Mouse (Mus musculus): Measurements from ENCODE around the gene Rnf20.
"Not testable (repeated sequence)": the region's sequence is repeated elsewhere in the genome, so short reads cannot be mapped to it uniquely, and the experiment has no call there.

The Rnf20 gene

DNA sequence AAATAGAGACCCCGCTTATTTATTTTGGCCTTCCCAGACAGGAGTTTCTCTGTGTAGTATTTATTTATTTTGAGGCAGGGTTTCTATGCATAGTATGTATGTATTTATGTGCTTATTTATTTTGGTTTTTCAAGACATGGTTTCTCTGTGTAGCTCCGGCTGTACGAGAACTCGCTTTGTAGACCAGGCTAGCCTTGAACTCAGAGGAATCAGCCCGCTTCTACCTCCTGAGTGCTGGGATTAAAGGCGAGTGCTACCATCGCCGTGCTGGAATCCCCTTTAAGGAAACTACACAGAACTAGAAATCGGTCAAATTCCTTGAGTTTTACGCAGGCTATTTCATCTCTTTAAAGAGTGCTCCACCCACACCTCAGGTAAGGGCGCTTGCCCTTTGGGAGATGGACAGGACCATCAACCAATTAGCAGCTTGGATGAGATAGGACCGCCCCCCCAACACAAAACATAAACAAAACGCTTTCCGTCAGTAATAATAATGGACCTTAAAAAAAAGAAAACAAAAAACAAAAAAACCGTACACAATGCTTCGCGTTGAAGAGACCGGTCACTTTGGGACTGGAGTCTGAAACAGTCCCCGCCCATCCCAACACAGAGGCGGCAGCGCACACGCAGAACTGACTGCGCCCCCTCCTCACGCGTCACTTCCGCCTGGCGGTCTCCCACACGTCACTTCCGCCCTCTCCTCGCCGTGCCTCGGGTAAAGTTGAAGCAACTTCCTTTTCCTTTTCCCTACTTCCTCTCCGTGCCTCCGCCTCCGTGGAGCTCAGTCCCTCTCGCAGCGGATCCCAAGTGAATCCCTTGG is at the start of gene Rnf20:
Rnf20 (plus strand) TSS at position 688 of the 820 bp plus-strand sequence.
- DNase-seq (ENCODE audit: low read depth, low spot score) = peak; percentile 98

DNA sequence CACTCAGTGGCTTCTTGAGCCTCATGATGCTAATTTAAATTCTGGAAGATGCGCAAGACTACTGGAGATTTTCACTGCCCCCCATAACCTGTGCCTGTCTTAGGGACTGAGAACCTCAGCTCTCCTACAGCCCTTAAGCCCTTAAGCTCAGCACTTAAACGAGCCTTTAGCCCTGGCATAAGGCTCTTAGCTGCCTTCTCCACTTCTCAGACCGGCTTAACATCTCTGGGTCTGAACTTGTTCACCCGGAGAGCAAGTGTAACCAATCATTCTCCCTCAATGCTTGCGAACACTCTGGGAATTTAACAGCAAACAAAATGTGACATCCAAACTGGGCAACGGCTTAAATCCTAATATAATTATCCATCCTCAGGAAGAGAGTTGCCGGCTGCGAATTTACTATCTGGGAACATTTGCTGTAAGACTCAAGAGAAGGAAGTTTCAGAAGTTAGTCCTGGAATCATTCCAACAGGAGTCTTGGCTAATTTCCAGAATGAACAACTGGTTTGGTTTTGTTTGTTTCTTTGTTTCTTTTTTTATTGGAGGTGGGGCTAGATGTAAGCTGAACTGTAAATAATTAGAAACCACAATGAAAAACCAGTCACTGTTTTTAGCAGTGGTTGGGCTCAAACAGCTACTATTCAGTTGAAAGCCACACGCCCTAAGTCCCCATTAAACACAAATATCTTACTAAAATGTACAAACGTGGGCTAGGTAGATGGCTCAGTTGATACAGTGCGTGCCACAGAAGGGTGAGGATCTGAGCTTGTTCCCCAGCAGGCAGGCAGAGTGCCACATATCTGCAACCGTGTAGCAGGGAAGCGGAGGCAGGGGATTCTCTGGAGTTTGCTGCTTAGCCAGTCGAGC is 47.6 kb upstream of the Rnf20 start:
- no peak for DNase-seq (ENCODE audit: low read depth, low spot score)

DNA sequence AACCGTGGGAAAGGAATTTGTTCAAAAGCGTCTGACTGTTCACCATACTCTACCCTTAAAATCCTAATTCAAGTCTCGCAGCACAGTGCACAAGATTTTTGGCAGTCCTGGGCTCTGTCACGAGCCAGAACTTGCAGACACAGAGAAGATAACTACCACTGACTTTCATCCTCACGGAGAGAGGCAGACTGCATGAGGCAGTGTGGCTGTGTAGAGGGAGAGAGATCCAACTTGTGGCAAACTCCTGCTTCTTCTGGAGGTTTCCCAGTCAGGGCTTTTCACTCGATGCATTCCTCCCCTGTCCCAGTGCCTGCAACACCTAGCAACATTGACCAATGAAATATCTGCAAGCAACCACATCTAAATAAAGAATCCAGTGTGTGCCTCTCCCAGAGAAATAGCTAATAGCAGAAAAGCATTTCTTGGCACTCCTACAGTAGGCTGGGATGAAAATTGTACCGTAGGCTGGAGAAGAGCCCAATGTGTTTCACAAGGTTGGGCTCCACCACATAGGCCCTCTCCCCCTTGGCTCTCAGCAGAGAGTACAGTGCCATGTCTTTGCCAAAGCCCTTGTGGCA is 46.2 kb upstream of the Rnf20 start:
- DNase-seq (ENCODE audit: low read depth, low spot score) = no peak

DNA sequence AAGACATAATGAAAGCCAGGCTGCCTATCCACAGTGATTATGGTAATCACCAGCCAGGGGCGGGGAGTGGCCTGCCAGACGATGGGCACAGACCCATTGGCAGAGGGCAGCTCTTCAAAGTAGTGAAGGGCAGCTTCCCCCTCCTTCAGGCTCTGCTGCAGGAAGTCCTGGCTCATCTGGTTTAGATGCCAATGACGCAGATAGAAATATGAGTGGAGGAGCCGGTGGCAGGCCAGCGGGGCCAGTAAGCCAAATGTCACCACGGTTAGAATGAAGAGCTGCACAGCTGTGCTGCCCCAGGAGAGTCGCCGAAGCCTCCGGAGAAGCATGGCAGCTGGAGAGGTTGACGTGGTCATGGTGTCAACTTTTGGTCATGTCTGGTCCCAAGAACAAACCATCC is 45.0 kb upstream of the Rnf20 start:
- no peak for DNase-seq (ENCODE audit: low read depth, low spot score)

DNA sequence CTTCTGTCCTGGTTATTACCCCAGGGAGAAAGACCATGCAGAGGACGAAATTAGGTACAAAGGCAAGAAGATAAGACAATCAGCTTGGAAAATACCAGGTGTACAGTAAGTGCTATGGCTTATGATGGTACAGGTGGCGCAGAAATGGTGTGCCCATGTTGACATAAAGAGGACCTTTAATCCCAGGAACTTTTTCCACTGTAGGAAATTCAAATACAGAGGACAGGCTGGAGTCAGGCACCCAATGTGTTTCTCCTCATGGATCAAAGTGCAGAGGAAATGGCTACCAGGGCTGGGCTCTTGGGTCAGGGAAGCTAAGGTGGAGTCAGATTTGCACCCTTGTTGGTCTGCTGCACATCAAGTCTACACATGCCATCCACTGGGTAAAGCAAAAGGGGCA is 41.7 kb upstream of the Rnf20 start:
- no peak for DNase-seq (ENCODE audit: low read depth, low spot score)

DNA sequence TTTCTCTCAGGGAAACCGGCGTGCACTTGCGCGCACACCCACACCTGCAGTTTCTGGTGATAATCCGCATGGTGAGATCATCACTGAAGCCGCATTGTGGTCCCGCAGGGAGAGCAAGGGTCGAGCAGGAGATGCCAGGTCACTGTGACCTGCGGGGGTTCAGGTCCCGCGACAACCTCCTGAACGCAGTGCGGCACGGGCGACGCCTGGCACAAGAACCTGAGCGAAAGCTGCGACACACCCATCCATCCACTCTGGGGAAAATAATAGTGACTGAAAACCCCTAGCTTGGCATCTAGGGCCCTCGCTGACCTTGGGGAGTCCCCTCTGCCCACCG is 35.0 kb upstream of the Rnf20 start:
- DNase-seq (ENCODE audit: low read depth, low spot score) = no peak

DNA sequence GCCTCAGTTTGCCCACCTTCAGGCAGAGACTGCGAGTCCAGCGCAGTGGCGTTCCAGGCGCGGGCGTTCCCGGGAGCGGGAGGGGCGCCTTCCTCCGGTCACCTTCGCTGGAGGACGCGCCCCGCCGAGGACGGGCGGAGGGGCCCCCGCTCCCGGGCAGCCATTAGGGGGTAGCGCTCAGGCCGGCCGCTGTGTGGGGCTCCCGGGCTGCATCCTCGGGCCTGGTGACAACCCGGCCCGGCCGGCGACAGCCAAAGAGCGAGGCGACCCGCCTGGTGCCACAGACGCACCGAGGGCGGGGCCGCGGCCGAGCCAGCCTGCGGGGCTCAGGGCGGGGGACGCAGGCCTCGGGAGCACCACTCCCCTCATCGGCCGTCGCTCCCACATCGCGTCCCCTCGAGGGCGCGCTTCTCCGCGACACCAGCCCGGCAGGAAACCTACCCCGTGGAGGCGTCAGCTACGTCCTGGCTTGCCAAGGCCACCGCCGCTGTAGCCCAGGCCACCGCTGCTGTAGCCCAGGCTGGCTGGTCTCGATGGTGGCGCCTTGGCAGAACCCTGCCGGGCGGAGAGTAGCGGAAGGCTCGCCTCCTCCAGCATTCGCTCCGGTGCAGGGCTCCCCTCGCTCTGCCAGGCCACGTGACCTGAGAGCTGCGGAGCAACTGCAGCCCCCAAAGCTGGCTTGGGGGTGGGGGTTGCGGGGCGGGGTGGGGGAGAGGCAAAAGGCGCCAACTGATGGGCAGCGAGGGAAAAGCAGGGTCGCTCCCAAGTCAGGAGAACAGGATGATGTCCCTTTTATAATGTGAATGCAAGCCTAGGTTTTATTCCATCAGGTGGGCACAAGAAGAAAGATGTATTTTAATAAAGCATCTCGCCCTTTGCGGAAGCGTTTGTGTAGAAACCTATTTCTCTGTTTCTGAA is 34.4 kb upstream of the Rnf20 start, which contains the start of gene Tmem246:
Tmem246 (minus strand) TSS at position 694 of the 918 bp plus-strand sequence.
- DNase-seq (ENCODE audit: low read depth, low spot score) = peak; percentile 2

DNA sequence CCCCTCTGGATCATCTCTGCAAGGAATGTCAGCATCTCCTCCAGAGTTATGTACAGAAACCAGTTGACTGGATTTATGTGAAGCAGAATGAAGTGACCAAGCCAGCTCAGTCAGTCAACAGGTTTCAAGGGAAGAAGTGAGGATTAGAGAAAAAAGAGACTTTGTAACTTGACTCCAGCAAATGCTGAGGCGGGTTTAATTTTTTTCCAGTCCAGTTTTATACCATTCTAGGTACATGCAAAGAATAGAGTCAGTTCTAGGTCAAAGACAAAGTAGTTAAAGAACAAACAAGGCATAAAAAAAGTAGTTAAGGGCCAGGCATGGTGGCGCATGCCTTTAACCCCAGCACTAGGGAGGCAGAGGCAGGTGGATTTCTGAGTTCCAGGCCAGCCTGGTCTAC is 28.6 kb upstream of the Rnf20 start:
- no peak for DNase-seq (ENCODE audit: low read depth, low spot score)

DNA sequence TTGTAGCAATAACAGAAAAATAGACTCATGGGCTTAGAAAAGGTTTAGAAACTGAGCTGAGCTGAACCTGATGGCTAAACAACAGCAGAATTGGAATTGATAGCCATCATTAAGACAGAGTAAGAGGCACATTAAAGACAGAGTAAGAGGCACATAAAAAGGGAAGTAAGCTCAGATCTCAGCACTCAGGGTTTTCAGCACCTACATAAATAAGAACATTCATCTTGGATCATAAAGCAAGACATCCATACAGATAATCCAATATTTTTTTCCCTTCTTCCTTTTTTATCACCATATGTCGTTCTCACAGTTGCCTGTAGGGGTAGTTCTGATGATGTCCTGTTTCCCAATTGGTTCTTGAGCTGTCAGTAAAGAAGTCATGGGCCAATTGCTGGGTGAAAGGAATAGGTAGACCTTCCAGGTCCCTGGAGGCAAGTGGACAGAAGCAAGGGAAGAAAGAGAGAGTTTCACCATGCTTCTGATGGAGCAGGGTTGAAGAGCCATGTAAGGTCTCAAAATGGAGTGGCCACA is 27.7 kb upstream of the Rnf20 start:
- no peak for DNase-seq (ENCODE audit: low read depth, low spot score)

DNA sequence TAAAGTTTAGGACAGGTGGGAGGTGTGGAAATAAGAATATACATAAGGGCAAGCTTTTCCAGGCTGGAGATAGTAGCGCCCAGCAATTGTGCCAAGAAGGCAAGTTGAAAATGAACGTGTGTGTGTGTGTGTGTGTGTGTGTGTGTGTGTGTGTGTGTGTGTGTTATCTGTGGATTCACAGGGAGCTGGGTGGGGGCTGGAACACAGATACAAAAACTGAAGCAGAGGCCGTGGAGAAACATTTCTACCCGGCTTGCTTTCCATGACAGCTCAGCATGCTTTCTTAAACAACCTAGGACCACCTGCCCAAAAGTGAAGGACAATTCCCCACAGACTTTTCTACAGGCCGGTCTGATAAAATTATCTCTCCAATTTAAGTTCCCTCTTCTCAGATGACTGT is 27.2 kb upstream of the Rnf20 start:
- DNase-seq (ENCODE audit: low read depth, low spot score) = no peak

DNA sequence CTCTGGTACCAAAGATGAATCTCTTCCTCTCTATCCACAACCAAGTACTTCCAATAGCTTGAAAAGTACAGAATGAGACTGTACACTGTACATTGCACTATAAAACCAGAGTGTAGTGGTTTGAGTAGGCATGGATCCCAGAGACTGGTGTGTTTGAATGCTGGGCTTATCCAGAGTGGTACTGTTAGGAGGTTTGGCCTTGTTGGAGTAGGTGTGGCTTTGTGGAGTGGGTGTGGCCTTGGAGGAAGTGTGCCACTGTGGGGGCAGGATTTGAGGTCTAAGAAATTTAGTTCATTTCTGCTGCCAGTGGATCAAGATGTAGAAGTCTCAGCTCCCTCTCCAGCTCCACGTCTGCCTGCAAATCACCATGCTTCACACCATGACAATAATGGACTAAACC is 26.3 kb upstream of the Rnf20 start:
- DNase-seq (ENCODE audit: low read depth, low spot score) = no peak

DNA sequence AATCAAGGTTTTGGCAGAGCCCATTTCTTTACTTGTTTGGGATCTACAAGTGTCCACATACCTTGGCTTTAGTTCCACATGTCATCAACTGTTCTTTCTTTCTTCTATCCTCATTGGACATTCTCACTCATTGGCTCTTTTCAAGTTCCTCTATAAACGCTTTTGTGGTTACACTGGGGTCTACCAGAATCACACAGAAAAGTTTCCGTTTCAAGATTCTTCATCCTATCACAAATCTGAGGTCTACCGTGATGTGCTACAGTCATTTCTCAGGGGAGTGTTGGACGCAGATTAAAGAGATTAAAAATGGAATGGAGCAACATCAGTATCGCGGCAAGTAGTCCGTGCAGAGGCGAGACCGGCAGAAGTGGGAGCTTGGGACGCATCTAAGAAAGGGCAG is 14.9 kb upstream of the Rnf20 start:
- no peak for DNase-seq (ENCODE audit: low read depth, low spot score)

DNA sequence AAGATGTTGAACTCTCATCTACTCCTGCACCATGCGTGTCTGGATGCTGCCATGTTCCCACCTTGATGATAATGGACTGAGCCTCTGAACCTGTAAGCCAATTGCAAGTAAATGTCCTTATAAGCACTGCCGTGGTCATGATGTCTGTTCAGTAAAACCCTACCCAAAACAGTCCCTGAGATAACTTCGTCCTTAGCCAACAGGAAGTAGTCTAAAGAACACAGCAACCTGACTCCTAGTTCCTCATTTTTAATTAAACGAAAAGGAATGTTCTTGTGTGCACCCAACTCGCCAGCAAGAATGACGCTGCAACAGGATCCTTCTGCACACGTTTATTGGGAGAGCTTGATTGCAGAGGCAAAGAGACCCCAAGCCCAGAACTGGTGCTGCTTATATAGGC is 11.9 kb upstream of the Rnf20 start:
- not testable (repeated sequence) for DNase-seq (ENCODE audit: low read depth, low spot score)

DNA sequence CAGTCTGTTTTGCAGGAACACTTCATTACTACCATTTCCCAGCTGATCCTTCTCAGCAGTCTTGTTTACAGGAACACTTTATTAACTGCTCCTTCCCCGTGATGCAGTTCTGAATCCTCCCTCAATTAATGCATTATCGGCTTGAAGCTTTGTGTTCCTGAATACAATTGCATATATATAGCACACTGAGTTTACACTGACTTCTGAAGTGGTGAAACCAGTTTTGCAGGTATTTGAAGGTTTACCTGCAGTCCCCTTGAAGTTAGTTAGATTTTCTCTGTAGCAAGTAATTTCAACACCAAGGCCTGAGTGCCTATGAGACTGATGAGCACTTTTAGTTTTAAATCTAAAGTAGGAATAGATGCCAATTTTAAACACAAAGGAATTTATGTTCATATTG is 9.5 kb upstream of the Rnf20 start:
- DNase-seq (ENCODE audit: low read depth, low spot score) = no peak

DNA sequence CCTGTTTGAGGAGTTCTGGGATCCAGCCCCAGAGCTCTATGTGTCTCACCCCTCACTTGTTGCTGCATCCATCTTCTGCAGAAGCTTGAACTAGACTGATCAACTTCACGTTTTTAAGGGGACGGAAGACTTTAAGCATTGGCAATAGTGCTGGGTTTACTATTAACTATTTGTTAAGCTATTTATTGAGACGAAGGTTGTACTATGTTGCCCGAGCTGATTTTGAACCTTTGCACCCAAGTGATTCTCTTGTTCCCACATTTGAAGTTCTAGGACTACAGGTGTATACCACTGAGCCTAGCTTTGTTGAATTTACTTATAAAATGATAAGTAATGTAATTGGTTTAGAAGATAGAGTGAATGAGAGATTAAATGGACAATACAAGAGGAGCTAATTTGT is 7.9 kb upstream of the Rnf20 start:
- no peak for DNase-seq (ENCODE audit: low read depth, low spot score)

DNA sequence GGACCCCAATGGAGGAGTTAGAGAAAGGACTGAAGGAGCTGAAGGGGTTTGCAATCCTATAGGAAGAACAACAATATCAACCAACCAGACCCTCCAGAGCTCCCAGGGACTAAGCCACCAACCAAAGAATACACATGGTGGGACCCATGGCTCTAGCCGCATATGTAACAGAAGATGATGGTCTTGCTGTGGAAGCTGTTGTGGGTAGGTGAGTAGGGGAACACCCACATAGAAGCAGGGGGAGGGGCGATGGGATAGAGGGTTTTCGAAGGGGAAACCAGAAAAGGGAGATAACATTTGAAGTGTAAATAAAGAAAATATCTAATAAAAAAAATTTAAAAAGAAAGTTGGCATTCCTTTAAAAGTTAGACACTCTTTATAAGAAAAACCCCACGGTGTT is 6.8 kb upstream of the Rnf20 start:
- DNase-seq (ENCODE audit: low read depth, low spot score) = not testable (repeated sequence)

DNA sequence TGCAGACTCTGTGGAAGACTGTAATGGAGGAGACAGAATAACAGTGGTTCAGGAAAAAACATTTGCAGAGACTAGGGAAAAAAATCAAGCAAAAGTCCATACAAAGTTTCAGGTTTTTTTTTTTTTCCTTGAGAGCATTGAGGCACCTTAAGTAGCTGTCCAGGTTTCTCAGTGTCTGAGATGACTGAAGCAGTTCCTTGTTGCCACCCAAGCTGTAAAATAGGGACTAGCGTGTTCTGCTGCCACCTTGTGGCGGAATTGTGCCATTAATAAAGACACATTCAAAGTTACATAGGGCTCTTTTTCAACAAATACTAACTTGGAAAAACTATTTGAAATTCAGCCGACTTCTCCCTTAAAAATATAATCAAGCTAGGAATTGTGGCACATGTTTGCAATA is 4.8 kb upstream of the Rnf20 start:
- DNase-seq (ENCODE audit: low read depth, low spot score) = peak; percentile 88

DNA sequence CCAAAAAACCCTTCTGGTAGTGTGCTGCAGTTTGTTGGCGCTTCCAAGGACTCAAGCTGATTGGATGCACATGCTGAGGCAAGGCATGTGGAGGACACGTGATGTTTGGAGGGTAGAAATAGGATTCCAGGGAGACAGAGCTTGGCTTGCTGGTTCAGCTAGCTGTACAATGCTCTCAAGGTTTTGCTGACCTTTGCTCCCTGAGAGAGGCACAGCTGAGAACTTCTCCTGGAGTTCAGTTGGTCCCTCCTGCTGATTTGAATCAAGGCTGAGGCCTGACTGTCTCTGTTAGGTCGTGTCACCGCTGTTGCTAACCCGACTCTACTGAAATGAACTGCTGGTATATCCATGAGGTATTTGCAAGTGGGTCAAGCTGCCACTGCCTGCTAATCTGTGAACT is 2.9 kb upstream of the Rnf20 start:
- no peak for DNase-seq (ENCODE audit: low read depth, low spot score)

DNA sequence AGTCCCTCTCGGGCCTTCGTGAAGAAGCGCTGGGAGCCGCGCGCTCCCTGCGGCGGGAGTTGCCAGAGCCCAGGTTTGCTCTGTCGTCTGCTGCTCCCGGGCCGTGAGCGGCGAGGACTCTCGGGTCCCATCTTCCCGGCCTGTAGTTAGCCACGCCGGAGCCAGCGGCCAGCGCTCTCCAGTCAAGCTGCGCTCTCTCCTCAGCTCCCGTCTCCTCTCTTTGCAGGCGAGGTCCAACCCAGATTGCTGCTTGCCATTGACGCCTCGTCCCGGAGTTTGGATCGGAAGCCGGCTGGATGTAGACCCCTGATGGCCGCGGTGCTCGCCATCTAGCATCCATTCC is 304 bp downstream of the Rnf20 start:
- DNase-seq (ENCODE audit: low read depth, low spot score) = no peak

DNA sequence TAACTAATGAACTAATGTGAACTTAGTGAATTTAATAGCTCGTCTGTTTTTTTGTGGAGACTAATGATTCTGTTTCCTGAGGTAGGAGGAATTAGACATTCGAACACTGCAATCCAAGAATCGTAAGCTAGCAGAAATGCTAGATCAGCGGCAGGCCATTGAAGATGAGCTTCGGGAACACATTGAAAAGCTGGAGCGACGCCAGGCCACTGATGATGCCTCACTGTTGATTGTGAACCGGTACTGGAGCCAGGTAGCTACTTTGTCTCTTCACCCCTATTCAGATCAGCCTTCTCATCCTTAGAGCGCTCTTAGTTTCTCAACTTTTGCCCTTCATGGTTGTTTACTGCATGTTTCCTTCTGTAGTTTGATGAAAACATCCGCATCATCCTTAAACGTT is 6.0 kb downstream of the Rnf20 start:
- no peak for DNase-seq (ENCODE audit: low read depth, low spot score)

DNA sequence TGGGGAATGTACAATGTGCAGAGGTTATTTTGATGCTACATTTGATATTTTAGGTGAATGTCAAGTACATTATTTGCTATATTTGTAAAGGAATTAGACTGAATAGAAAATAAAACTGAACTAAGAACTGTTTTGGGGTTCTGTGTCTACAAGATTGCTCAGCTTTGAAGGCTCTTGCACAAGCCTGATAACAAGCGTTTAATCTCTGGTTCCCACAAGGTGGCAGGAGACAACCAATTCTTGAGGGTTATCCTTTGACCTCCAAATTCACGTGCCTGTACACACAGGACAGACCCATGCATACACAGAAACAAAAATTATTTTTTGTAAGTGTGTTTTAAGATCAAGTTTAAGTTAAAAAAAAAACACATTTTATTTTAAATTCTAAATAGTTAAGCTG is 8.1 kb downstream of the Rnf20 start:
- no peak for DNase-seq (ENCODE audit: low read depth, low spot score)
